Mouse (Mus musculus): ENCODE measurements around the gene Ugt1a5.

GRCm38 (mm10) chr1:88253106-88253505 lies 87.3 kb downstream of the Ugt1a5 start:
- TF ChIP-seq FLI1 (IDR thresholded peaks at IDR 0.05; ENCODE audit: low read length) (no peak), GATA1 (IDR thresholded peaks at IDR 0.05; ENCODE audit: borderline replicate concordance, low read length) (no peak)

Data from megakaryocyte, embryonic 14.5 days (primary cell).